Mouse (Mus musculus): Measurements from ENCODE around the gene Nfkbiz.

DNA sequence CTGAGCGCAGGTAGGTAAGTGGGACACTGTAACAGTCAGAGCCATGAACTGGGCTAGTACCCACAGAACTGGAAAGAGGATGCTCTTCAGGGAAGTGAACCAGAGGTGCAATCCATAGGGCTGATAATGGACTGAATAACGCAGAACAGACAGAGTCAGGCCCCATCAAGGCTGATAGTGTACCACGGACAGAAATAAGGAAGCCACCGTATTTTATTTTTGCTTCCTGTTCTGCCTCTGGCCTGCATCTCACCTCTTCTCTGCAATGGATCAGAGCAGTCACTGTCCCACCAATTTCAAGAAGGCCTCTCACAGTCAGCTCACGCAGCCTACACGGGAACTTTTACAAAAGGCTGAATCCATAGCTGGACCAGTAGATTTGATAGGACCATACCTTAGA, 6.7 kb downstream of the Nfkbiz start:
- TF ChIP-seq CTCF (IDR thresholded peaks at IDR 0.05; ENCODE audit: low read depth) (no peak), EP300 (IDR thresholded peaks at IDR 0.05; ENCODE audit: low read depth) (no peak)
